Mouse (Mus musculus) embryonic fibroblast, embryonic 13.5 days (primary cell): Measurements from ENCODE around the gene Polr3h.

Experiments used
- CTCF ChIP-seq: IDR thresholded peaks from 2 replicates; pipeline ENCODE4 v1.5.1; 2011; ENCODE audit warnings: mild to moderate bottlenecking, control low read depth, low read length, moderate library complexity, borderline replicate concordance; ENCODE audit not compliant: insufficient read depth
- POLR2A ChIP-seq: IDR thresholded peaks from 2 replicates; pipeline ENCODE4 v1.6.1; 2011; ENCODE audit warnings: low read depth, mild to moderate bottlenecking, control low read depth, low read length, moderate library complexity

DNA sequence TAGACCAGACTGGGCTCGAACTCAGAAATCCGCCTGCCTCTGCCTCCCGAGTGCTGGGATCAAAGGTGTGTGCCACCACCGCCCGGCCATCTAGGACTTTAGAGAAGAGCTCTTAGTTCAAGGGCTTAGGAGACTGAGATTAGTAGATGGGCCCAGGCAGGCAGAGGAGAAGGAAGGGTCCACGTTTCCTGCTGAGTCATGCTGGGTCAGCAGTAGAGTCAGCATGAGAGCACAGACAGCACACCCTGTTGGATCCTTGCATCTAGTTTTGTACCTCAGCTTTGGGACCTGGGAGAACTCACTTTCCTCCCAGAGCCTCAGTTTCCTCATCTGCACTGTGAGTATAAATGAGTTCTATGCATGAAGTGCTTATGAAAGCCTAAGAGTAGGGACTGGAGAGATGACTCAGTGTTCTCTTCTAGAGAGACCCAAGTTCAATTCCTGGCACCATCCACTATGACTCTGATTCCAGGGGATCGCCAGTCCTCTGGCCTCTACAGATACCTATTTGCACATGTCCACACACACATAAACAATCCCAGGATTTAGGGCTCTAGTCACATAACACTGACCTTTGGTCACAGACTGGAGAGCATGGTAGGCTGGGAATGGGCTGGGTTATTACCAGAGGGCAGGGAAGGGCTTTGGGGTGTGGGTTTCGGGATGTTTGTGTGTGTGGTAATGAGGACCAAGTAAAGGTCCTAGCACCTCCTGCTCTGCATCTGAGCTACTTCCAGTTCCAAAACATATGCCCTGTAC is 34.0 kb downstream of the Polr3h start:
- TF ChIP-seq CTCF (no peak), POLR2A (no peak)
